Mouse (Mus musculus) monocyte, adult 59 days (primary cell): ENCODE results near the gene Olfr1256. TPM values are rescaled to one million over a fixed set of nuclear protein-coding genes. Genes with fewer than 3 reads are reported as not detected.

ENCODE experiments used
- total RNA-seq, 2 experiments: library from RNA; stranded (reverse); gene quantifications; one replicate each; pipeline ENCODE4 v1.2.4; 2023

Gene Olfr1256
- total RNA-seq, result not detected

GRCm38 (mm10) chr2:89841455-89841854, at the start of gene Olfr1256:
TSS of gene Olfr1256 (minus strand) at chr2:89841555.

GRCm38 (mm10) chr2:89878137-89878536, 36.8 kb upstream of the Olfr1256 start, which contains the start of gene Olfr1257:
TSS of gene Olfr1257 (plus strand) at chr2:89878437.

DNA sequence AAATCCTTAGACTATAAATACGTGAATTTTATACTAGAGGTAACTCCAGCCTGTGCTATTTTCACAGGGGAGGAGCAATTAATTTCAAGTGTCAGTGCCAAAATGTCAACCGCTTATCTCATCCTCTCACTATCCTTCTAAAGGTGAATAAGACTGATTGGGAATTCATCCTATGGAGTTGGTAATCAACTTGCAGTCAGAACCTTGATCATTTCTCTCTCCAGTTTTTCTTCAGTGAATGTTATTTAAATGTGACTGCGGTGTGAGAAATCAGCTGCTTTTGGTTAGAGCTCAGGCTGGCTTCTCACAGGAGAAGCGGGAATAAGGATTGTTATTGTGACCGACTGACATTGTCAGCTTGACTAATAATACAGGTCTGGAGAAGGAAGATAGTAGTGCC, 6.8 kb upstream of the Olfr1256 start, which contains the start of gene Olfr48:
Olfr48 (minus strand) TSS at position 101 of the 400 bp plus-strand sequence.

GRCm38 (mm10) chr2:89811751-89812150, 29.6 kb downstream of the Olfr1256 start, which contains the start of gene Olfr1255:
TSS of gene Olfr1255 (plus strand) at chr2:89812051.

GRCm38 (mm10) chr2:89793519-89793918, 47.8 kb downstream of the Olfr1256 start, which contains the start of gene Olfr1254:
TSS of gene Olfr1254 (minus strand) at chr2:89793619.

Other genes starting within 250 kb of the Olfr1256 start
- gene Olfr1246, start 248.4 kb downstream of the Olfr1256 start, total RNA-seq, result not detected
- gene Olfr1247, start 227.4 kb downstream of the Olfr1256 start, total RNA-seq, result under 1 TPM; 0.10 to 0.15 TPM
- gene Olfr1248, start 223.3 kb downstream of the Olfr1256 start, total RNA-seq, result not detected
- gene Olfr1249, start 206.6 kb downstream of the Olfr1256 start, total RNA-seq, result not detected
- not detected for gene Olfr1250, start 180.1 kb downstream of the Olfr1256 start, total RNA-seq
- gene Olfr1251, start 169.6 kb downstream of the Olfr1256 start, total RNA-seq, result not detected
- not detected for gene Olfr1252, start 116.5 kb downstream of the Olfr1256 start, total RNA-seq
- not detected for gene Olfr1253, start 84.5 kb downstream of the Olfr1256 start, total RNA-seq
- gene Olfr1254, start 47.9 kb downstream of the Olfr1256 start, total RNA-seq, result not detected
- gene Olfr1255, start 29.5 kb downstream of the Olfr1256 start, total RNA-seq, result not detected
- not detected for gene Olfr48, start 6.7 kb upstream of the Olfr1256 start, total RNA-seq
- not detected for gene Olfr1257, start 36.9 kb upstream of the Olfr1256 start, total RNA-seq
- gene Olfr1258, start 85.8 kb upstream of the Olfr1256 start, total RNA-seq, result not detected
- not detected for gene Olfr1259, start 107.1 kb upstream of the Olfr1256 start, total RNA-seq
- not detected for gene Olfr1260, start 132.8 kb upstream of the Olfr1256 start, total RNA-seq
- gene Olfr1261, start 149.7 kb upstream of the Olfr1256 start, total RNA-seq, result not detected
- not detected for gene Olfr1262, start 158.6 kb upstream of the Olfr1256 start, total RNA-seq
- not detected for gene Olfr1263, start 170.6 kb upstream of the Olfr1256 start, total RNA-seq
- not detected for gene Olfr1264, start 184.0 kb upstream of the Olfr1256 start, total RNA-seq
- not detected for gene Olfr1265, start 193.8 kb upstream of the Olfr1256 start, total RNA-seq
- not detected for gene Olfr140, start 222.0 kb upstream of the Olfr1256 start, total RNA-seq